ENCODE assay signal across 19 mouse cellular contexts in genomic region chr1:72819995-72820394, GRCm38 (mm10). TPM values are rescaled to one million over a fixed set of nuclear protein-coding genes. Genes with fewer than 3 reads are reported as not detected.
"Had no signal": no experiment of that assay in that cellular context is flagged by ENCODE, and none has a peak within 500 bp of the region (broad histone marks: within the 10 kb centered on the region; RNA-seq: fewer than 3 reads in every experiment).

No protein-coding gene starts in this region.

- H3K4me3 ChIP-seq: megakaryocyte, embryonic 14.5 days; midbrain, embryonic 12.5 days; myocyte; neural tube, embryonic 13.5 days; neural tube, embryonic 15.5 days; stomach, embryonic 15.5 days had no signal

- H3K27ac ChIP-seq: macrophage; midbrain, embryonic 12.5 days; neural tube, embryonic 13.5 days; neural tube, embryonic 15.5 days; stomach, embryonic 15.5 days; stomach, postnatal 0 days had no signal

- ATAC-seq: midbrain, embryonic 16.5 days had no signal

- DNase-seq: lung, adult 18-20 months; lung, embryonic 14.5 days; lung, postnatal 10 days; lung, postnatal 36 days; midbrain, embryonic 14.5 days; retina, postnatal 1 day; right cerebral cortex, postnatal 14 days; thymus, adult 2 months; thymus, postnatal 25 days; thymus, postnatal 4 days had no signal

- H3K27me3 ChIP-seq: neural tube, embryonic 15.5 days; stomach, embryonic 15.5 days had no signal

- H3K9ac ChIP-seq: lung, embryonic 14.5 days; midbrain, embryonic 12.5 days; neural tube, embryonic 13.5 days; neural tube, embryonic 15.5 days; stomach, embryonic 15.5 days had no signal

- H3K4me2 ChIP-seq: lung, embryonic 14.5 days; midbrain, embryonic 12.5 days; neural tube, embryonic 13.5 days; neural tube, embryonic 15.5 days; stomach, embryonic 15.5 days had no signal

- H3K36me3 ChIP-seq: midbrain, embryonic 12.5 days; neural tube, embryonic 13.5 days; neural tube, embryonic 15.5 days; stomach, embryonic 15.5 days had no signal

- H3K9me3 ChIP-seq: midbrain, embryonic 12.5 days; neural tube, embryonic 13.5 days; neural tube, embryonic 15.5 days; stomach, embryonic 15.5 days had no signal

RNA-seq across cellular contexts. Expression of gene Igfbp2, which starts 4.3 kb away (rescaled TPM):
- polyA plus RNA-seq: macrophage had no signal
